Mouse (Mus musculus): ENCODE results near the gene Atp6v0c. TPM values are rescaled to one million over a fixed set of nuclear protein-coding genes. Genes with fewer than 3 reads are reported as not detected.
A peak's percentile ranks its signal among the peaks of the same experiment; 100 is the strongest.

Gene Atp6v0c
- polyA plus RNA-seq, 2 experiments = 236 to 326 TPM

DNA sequence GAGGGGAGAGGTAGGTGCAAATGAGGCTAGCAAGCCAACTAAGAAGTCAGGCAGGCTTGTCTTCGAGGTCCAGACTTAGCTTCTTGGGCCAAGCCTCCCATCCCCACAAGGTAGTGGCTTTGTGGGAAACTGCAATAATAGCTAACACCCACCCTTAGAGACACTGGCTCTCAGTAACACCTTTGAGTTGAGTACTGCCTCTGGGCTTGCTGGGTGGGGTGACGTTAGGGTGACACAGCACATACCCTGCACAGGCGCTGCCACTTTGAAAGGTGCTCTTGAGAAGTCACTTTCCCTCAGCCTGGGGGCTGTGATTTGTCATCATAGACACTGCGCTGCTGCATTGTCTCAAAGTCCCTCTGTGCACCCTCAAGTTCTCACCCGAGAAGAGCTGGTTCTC lies 24.3 kb upstream of the Atp6v0c start:
- 66% methylated on average over 5 of the region's 5 CpGs for WGBS (ENCODE audit: insufficient replicate concordance)
- H3K36me3 ChIP-seq (replicated peaks; ENCODE audit: control insufficient read depth, insufficient read depth, low read depth) = peaks cover 5% of the 10 kb centered on the region
- no peaks in the 10 kb centered on the region for H3K9me3 ChIP-seq (ENCODE audit: control insufficient read depth, low read length)
- no peak overlapping the region for H3K4me3 ChIP-seq (ENCODE audit: insufficient read depth in 1 of 2, low read depth in 2 of 2, low read length in 2 of 2)
- H3K4me2 ChIP-seq (ENCODE audit: low read depth) = peak overlapping the region; percentile 35
- H3K9ac ChIP-seq (replicated peaks) = peak overlapping the region; percentile 36; the same call in 1 of the 2 replicates
- no peaks in the 10 kb centered on the region for H3K27me3 ChIP-seq (ENCODE audit: control insufficient read depth, insufficient read depth, low read length)
- ATAC-seq (ENCODE audit: insufficient read depth) = peak; percentile 67
- H3K4me1 ChIP-seq (replicated peaks; ENCODE audit: control insufficient read depth in 2 of 2, insufficient read depth in 2 of 2, low read length in 1 of 2) = peaks cover 44 to 56% of the 10 kb centered on the region in 2 experiments
- H3K27ac ChIP-seq = peak overlapping the region; percentile 56
- no peak for TF ChIP-seq EP300 (IDR thresholded peaks at IDR 0.05; ENCODE audit: low read depth)
- no peak for TF ChIP-seq CTCF (IDR thresholded peaks at IDR 0.05; ENCODE audit: low read depth)
- no peak for DNase-seq (ENCODE audit: low read depth in 3 of 3, low spot score in 3 of 3)

GRCm38 (mm10) chr17:24193268-24193667 lies 23.8 kb upstream of the Atp6v0c start:
- peaks cover 39 to 51% of the 10 kb centered on the region in 2 experiments for H3K4me1 ChIP-seq (replicated peaks; ENCODE audit: control insufficient read depth in 2 of 2, insufficient read depth in 2 of 2, low read length in 1 of 2)
- TF ChIP-seq CTCF (IDR thresholded peaks at IDR 0.05; ENCODE audit: low read depth) (no peak), EP300 (IDR thresholded peaks at IDR 0.05; ENCODE audit: low read depth) (no peak)
- no peaks in the 10 kb centered on the region for H3K9me3 ChIP-seq (ENCODE audit: control insufficient read depth, low read length)
- peak overlapping the region; percentile 36; the same call in 1 of the 2 replicates for H3K9ac ChIP-seq (replicated peaks)
- H3K4me2 ChIP-seq (ENCODE audit: low read depth) = peak overlapping the region; percentile 35
- H3K27ac ChIP-seq = peak overlapping the region; percentile 56
- DNase-seq (ENCODE audit: low read depth in 3 of 3, low spot score in 3 of 3) (no peak), ATAC-seq (ENCODE audit: insufficient read depth) (no peak)
- no peak overlapping the region for H3K4me3 ChIP-seq (ENCODE audit: insufficient read depth in 1 of 2, low read depth in 2 of 2, low read length in 2 of 2)
- H3K36me3 ChIP-seq (replicated peaks; ENCODE audit: control insufficient read depth, insufficient read depth, low read depth) = peaks cover 8% of the 10 kb centered on the region
- WGBS (ENCODE audit: insufficient replicate concordance) = 81% methylated on average over 8 of the region's 8 CpGs
- H3K27me3 ChIP-seq (ENCODE audit: control insufficient read depth, insufficient read depth, low read length) = no peaks in the 10 kb centered on the region

DNA sequence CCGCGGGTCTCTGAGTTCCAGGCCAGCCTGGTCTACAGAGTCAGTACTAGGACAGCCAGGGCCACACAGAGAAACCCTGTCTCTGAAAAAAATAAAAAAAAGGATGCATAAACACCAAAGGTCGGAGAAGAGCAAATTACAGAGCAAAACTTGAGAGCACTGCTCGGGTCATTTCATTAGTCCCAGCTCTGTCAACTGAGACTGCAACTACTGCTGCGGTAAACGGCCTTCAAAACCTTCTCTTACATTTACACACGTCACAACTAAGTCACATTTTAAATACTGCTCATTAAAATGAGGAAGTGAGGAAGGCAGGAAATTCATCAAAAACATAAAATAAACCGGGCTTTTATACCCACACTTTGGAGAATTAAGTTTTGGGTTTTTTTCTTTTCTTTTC lies 23.3 kb upstream of the Atp6v0c start:
- Histone ChIP-seq H3K4me2 (ENCODE audit: low read depth) (no peak overlapping the region), H3K4me1 (replicated peaks; ENCODE audit: control insufficient read depth in 2 of 2, insufficient read depth in 2 of 2, low read length in 1 of 2) (peaks cover 35 to 47% of the 10 kb centered on the region in 2 experiments), H3K27me3 (ENCODE audit: control insufficient read depth, insufficient read depth, low read length) (no peaks in the 10 kb centered on the region), H3K27ac (peak overlapping the region; percentile 56), H3K4me3 (ENCODE audit: insufficient read depth in 1 of 2, low read depth in 2 of 2, low read length in 2 of 2) (no peak overlapping the region), H3K9ac (replicated peaks) (no peak overlapping the region), H3K9me3 (ENCODE audit: control insufficient read depth, low read length) (no peaks in the 10 kb centered on the region), H3K36me3 (replicated peaks; ENCODE audit: control insufficient read depth, insufficient read depth, low read depth) (peaks cover 10% of the 10 kb centered on the region)
- no peak for DNase-seq (ENCODE audit: low read depth in 3 of 3, low spot score in 3 of 3)
- TF ChIP-seq EP300 (IDR thresholded peaks at IDR 0.05; ENCODE audit: low read depth) = no peak
- TF ChIP-seq CTCF (IDR thresholded peaks at IDR 0.05; ENCODE audit: low read depth) = no peak
- WGBS (ENCODE audit: insufficient replicate concordance) = 70% methylated on average over 8 of the region's 8 CpGs
- no peak for ATAC-seq (ENCODE audit: insufficient read depth)

DNA sequence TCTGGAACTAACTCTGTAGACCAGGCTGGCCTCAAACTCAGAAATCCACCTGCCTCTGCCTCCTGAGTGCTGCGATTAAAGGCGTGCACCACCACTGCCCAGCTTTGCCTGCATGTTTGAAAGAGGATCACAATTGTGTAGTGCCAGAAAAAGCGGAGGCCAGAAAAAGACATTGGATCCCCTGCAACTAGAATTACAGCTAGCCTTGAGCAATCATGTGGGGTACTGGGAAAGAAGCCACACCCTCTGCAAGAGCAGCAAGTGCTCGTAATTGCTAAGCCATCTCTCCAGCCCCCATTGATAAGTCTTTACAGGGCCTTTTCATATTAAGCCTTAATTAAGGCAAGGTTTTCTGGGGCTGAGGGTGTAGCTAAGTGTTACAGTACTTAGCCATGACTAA lies 22.0 kb upstream of the Atp6v0c start:
- Histone ChIP-seq H3K9me3 (ENCODE audit: control insufficient read depth, low read length) (no peaks in the 10 kb centered on the region), H3K36me3 (replicated peaks; ENCODE audit: control insufficient read depth, insufficient read depth, low read depth) (peaks cover 13% of the 10 kb centered on the region), H3K4me3 (ENCODE audit: insufficient read depth in 1 of 2, low read depth in 2 of 2, low read length in 2 of 2) (no peak overlapping the region), H3K9ac (replicated peaks) (no peak overlapping the region), H3K4me2 (ENCODE audit: low read depth) (no peak overlapping the region), H3K4me1 (replicated peaks; ENCODE audit: control insufficient read depth in 2 of 2, insufficient read depth in 2 of 2, low read length in 1 of 2) (peaks cover 22 to 33% of the 10 kb centered on the region in 2 experiments), H3K27ac (no peak overlapping the region), H3K27me3 (ENCODE audit: control insufficient read depth, insufficient read depth, low read length) (no peaks in the 10 kb centered on the region)
- 65% methylated on average over 4 of the region's 4 CpGs for WGBS (ENCODE audit: insufficient replicate concordance)
- no peak for DNase-seq (ENCODE audit: low read depth in 3 of 3, low spot score in 3 of 3)
- TF ChIP-seq EP300 (IDR thresholded peaks at IDR 0.05; ENCODE audit: low read depth) (no peak), CTCF (IDR thresholded peaks at IDR 0.05; ENCODE audit: low read depth) (no peak)
- ATAC-seq (ENCODE audit: insufficient read depth) = no peak

- no peak for TF ChIP-seq EP300 (IDR thresholded peaks at IDR 0.05; ENCODE audit: low read depth)
- no peak for TF ChIP-seq CTCF (IDR thresholded peaks at IDR 0.05; ENCODE audit: low read depth)
- no peak for ATAC-seq (ENCODE audit: insufficient read depth)
- peaks cover 20 to 28% of the 10 kb centered on the region in 2 experiments for H3K4me1 ChIP-seq (replicated peaks; ENCODE audit: control insufficient read depth in 2 of 2, insufficient read depth in 2 of 2, low read length in 1 of 2)
Measured at GRCm38 (mm10) chr17:24190934-24191333, 21.4 kb upstream of the Atp6v0c start.

More at GRCm38 (mm10) chr17:24190934-24191333, 21.4 kb upstream of the Atp6v0c start:
- 73% methylated on average over 2 of the region's 2 CpGs for WGBS (ENCODE audit: insufficient replicate concordance)
- Histone ChIP-seq H3K27me3 (ENCODE audit: control insufficient read depth, insufficient read depth, low read length) (no peaks in the 10 kb centered on the region), H3K9me3 (ENCODE audit: control insufficient read depth, low read length) (no peaks in the 10 kb centered on the region), H3K36me3 (replicated peaks; ENCODE audit: control insufficient read depth, insufficient read depth, low read depth) (peaks cover 17% of the 10 kb centered on the region), H3K27ac (no peak overlapping the region), H3K4me2 (ENCODE audit: low read depth) (no peak overlapping the region), H3K4me3 (ENCODE audit: insufficient read depth in 1 of 2, low read depth in 2 of 2, low read length in 2 of 2) (no peak overlapping the region), H3K9ac (replicated peaks) (no peak overlapping the region)
- no peak for DNase-seq (ENCODE audit: low read depth in 3 of 3, low spot score in 3 of 3)

Measured in liver, embryonic 14.5 days (tissue).